Mouse (Mus musculus) urinary bladder, postnatal 36 days (tissue): ENCODE measurements around the gene Cep95.
A peak's percentile ranks its signal among the peaks of the same experiment; 100 is the strongest.
"Not testable (repeated sequence)": the region's sequence is repeated elsewhere in the genome, so short reads cannot be mapped to it uniquely, and the experiment has no call there.

Experiments used
- DNase-seq, 2 experiments: peaks; one replicate each; pipeline ENCODE4 v3.0.0; 2022; ENCODE audit warnings: low spot score in 2 of 2, mixed read lengths in 1 of 2

Cep95 gene

DNA sequence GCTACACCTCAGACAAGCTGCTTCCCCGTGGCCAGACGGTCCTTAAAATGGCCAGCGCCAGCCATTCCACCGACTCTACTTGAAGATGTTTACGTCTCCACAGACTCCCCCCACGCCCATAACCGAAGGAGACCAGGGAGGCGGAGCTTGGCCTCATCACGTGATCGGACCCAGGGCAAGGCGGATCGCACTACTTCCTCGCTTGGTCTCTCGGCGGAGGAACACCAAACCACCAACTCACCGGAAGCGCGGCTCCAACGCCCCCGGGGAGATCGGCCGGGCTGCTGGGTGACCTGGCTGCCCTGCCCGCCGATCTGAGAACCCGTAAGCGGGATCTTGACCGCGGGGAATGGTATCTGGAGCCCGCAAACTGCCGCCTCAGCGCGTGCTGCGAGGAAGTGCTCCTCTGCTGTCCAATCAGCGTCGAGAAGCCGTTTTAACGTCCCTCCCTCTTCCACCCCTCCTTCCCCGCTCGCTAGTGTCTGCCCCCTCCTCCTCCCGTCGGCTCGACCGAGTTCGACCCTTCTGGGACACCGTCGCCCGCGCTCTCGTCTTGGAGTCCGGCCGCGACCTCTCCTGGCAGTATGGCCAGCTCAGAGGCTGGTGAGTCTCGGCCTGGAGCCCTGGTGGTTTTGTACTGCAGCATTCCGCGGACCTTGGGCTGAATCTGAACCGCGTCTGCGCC is at the start of gene Cep95, which contains the start of gene Ddx5:
Cep95 (plus strand) TSS at position 478 of the 685 bp plus-strand sequence.
Ddx5 (minus strand) TSS at position 411 of the 685 bp plus-strand sequence.
- DNase-seq: peak; percentile 96 to 97

DNA sequence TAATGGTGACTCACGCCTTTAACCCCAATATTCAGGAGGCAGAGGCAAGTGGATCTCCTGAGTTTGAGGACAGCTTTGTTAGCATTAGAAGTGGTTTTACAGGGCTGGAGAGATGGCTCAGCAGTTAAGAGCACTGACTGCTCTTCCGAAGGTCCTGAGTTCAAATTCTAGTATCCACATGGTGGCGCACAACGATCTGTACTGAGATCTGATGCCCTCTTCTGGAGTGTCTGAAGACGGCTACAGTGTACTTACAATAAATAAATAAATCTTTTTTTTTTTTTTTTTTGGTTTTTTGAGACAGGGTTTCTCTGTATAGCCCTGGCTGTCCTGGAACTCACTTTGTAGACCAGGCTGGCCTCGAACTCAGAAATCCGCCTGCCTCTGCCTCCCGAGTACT is 48.3 kb upstream of the Cep95 start:
- not testable (repeated sequence) for DNase-seq

DNA sequence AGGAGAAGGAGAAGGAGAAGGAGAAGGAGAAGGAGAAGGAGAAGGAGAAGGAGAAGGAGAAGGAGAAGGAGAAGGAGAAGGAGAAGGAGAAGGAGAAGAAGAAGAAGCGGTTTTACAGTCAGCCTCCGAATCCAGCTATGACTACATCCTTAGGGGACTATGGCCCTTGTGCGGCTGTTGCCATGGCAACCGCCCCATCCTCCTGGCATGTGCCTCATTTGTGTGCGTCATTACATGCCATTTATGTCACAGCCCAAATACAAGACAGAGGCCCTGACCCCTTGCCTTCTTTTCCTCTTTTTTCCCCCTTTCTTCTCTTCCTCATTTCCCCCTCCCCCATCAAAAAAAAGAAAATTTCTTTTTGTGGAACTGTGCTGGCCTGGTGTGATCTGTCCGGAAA is 47.8 kb upstream of the Cep95 start:
- no peak for DNase-seq

DNA sequence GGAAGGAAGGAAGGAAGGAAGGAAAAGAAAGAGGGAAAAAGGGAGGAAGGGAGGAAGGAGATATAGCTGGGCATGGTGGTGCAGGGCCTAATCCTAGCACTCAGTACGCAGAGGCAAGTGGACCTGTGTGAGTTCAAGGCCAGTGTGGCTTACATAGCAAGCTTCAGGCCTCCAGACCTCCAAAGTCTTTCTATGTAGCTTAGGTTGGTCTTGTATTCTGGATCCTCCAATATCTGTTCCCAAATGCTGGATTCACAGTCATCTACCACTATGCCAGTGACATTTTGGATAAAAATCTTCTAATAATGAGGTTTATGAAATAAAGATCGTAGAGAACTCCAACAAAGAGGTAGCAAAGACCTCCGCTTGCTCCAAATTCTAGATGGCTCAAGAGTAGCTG is 47.2 kb upstream of the Cep95 start:
- no peak for DNase-seq

DNA sequence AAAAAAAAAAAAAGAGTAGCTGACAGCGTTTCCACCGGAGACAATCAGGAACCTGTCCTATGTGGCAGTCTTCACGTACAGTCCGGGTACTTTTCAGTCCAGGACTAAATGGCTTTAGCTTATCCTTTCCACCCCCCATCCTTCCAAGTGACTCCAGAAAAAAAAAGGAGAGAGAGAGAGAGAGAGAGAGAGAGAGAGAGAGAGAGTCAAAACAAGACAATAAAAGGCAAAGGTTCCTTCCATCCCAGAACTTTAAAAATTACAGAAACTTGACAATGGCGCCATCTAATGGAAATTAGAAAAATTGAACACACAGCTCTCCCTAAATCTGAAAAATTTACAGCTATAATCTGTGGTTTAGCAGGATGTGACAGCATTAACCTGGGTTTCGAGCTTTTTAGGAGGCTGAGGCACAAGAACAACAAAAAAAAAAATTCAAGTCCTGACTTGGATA is 46.6 kb upstream of the Cep95 start:
- DNase-seq: no peak

DNA sequence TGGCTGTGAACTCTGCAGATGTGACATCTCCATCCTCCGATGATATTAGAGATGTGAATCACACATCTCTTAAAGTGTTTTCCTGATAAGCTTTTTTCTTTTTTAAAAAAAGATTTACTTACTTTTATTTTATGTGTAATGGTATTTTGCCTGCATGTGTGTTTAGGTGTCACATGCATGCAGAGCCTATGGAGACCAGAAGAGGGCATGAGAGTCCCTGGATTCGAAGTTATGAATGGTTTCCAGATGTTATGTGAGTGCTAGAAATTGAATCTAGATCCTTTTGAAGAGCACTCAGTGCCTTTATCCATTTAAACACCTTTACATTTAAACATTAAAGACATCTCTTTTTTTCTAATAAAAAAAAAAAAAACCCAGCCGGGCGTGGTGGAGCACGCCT is 44.1 kb upstream of the Cep95 start:
- no peak for DNase-seq

DNA sequence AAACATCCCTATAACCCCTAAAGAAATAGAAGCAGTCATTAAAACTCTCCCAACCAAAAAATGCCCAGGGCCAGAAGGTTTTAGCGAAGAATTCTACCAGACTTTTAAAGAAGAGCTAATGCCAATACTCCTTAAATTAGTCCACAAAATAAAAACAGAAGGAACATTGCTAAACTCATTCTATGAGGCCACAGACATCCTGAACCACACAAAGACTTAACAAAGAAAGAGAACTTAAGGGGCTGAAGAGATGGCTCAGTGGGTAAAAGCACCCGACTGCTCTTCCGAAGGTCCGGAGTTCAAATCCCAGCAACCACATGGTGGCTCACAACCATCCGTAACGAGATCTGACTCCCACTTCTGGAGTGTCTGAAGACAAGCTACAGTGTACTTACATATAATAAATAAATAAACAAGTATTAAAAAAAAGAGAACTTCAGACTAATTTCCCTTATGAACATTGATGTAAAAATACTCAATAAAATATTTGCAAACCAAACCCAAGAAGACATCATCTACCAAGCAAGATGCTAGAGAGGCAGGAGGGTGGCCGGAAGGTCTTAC is 39.4 kb upstream of the Cep95 start:
- DNase-seq: not testable (repeated sequence)

DNA sequence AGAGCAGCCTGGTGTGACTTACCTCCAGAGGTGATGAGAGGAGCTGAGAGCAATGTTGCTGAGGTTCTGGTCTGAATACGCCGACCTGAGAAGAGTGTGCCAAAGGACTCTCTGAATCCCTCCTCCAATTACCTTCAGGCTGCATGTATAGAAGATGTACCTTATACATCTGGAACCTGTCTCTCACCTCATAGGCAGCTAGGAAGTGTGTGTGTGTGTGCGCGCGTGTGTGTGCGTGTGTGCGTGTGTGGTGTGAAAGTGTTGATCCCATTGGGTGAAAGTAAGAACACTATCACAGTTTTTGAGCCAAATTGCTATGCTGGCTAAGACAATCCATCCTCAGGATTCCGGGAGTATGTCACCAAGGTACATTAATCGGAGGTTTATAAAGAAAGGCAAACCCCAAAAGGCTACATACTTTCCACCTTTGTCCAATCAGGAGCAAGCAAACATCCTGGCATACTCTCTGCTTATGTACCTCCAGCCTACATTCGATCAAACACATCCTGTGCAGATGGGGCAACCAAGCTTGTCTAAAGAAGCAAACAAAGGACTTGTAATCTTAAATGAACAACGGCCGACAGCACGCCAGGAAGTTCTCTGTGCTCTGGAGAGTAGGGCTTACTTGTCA is 38.8 kb upstream of the Cep95 start, which contains the start of gene Pecam1:
Pecam1 (minus strand) TSS at position 508 of the 631 bp plus-strand sequence.
- DNase-seq: no peak

DNA sequence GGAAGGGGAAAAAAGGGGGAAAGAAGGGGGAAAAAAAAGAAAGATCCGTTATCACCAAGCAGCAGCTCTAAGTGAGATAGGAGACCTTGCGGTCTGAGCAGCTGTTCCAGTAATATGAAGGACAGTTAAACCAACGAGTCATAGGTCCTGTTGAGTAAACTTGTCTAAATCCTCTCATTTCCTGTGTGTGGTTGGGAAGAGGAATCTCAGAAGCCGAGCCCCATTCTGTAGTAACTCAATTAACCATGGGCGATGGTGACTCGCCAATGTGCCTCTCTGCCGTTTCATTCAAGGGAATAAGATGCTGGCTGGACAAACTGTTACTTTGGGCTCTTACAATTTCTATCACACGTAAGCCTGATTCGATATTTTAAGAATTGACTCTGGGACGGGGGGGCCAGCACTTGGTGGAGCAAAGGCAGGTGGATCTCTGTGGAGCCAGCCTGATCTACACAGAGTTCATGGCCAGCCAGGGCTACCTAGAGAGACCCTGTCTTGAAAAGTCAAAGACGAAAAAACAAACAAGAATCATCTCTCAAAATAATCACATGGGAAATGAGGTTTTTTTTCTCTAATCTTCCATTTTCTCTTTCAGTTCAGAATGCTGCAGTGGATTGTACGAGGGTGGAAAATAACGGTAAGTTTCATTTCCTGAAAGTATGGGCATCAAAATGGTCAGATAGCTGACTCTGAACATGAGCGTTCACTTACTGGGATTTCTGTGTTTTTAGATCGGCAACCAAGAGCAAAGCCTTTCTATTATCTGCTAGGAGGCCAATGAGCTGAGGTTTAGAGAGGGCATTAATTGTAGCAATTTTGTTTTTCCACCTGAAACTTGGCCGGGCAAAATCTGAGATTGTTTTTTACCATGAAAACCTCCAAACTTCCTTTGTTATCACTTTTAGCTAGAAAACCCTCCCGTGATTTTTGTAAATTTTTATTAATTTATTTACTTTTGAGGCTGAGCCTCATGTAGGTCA is 37.7 kb upstream of the Cep95 start, which contains the start of gene Milr1:
Milr1 (plus strand) TSS at position 188 of the 980 bp plus-strand sequence.
- no peak for DNase-seq

DNA sequence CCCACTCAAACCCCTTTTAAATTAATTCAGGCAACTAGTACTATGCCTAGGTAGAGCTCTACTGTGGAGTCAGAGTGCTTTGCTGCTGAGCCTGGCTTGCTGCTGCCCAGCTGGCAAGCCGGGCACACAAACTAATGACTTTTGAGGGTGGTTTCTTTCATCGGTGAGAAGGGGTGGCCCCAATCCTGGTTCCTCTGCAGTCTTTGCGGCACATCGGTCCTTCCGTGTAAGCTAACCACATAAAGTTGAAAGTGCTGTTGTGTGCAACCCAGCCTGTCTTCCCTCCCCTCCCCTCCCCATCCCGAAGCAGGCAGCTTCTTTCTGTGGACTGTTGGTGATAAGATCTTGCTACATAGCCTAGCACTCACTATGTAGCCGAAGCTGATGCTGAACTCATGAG is 36.9 kb upstream of the Cep95 start:
- no peak for DNase-seq

DNA sequence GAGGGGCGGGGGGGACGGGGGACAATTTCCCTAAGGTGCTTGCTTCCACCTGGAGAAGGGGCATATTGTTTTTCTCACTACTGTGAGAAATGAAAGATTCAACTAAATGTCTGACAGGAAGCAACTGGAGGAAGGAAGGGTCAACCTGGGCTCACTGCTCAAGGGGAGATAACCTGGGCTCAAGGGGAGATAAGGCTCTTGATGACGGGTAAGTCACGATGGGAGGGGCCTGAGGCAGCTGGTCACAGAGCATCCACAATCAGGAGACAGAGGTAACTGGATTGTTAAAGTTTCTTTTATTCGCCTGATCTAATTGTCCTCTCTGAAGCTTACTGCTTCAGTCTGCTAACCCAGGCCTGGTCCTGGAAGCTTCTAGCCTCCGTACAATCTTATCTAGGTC is 35.7 kb upstream of the Cep95 start:
- no peak for DNase-seq

DNA sequence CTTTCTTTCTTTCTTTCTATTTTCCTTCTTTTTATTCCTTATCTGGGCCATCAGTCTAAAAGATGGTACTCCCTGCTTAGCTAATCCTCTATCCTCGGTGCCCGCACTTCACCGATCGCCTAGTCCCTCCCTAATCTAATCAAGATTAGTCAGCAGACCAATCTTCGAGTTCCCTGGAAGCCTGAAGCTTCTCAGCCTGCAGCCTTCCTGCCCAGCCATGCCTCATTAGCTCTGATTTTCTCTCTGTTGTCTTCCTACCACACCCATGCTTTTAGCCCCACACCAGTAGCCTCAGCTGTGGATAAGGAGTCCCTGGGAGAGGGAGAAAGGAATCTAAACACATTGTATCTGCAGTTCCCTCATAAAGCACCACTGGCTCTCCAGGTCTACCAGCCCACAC is 33.5 kb upstream of the Cep95 start:
- no peak for DNase-seq

DNA sequence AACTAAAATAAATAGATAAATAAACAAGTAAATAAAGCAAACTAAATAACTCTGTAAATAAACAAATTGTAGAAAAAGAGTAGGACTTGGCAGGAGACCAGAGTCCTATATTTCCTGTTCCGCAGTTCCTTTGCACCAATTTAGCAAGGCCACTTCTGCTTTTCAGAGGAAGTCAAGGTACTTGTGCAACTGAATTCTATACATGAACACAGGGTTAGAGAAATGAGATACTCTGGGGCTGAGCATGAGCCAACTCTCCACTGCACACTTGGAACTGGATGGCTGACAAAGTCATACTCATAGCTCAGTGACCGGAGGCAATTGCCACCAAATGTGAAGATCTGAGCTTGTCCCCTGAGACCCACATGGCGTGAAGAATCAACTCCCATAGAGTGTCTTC is 30.0 kb upstream of the Cep95 start:
- no peak for DNase-seq

DNA sequence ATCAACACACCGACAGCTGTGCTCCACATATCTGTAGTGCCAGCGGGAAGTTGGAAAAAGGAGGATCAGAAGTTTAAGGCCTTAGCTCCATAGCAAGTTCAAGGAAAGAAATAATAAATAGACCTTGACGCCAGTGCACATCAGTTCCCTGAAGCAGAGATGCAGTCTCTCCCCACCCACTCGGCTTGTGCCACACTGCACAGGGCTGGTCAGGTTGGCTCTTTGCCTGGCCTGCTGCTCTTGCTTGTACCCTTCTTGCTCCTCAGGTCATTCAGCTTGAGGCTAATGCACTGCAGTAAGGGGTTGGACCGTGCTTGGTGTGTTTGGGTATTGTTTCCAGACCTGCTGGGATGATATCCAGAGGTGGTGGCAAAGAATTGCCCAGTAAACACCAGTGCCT is 28.5 kb upstream of the Cep95 start:
- no peak for DNase-seq

DNA sequence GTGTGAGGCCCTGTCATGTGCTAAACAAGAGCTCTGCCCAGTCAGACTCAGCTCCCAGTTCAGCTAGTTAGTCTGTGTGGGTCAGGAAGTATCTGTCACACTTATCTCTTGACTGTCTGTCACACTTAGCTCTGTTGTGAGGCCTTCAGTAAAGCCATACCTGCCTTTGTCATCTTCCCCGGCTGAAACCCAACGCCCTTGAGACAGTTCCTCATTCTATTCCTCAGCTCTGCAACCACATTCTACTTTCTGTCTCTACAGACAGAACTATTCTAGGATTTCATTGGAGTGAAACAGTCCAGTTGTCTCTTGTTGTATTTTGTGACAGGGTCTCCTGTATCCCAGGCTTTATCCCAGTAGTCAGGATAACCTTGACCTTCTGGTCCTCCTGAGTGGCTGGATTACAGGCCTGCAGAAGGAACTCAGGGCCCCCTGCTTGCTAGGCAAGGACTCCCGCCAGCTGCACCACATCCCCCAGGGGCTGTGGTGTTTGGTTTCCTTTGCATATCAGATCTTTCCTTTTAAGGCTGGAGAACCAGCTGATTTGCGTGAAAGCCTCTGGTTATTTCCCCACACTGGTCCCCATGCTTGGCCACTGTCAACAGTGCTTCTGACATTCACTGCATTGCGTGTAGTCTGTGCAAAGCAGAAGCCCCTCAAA is 26.8 kb upstream of the Cep95 start:
- no peak for DNase-seq

DNA sequence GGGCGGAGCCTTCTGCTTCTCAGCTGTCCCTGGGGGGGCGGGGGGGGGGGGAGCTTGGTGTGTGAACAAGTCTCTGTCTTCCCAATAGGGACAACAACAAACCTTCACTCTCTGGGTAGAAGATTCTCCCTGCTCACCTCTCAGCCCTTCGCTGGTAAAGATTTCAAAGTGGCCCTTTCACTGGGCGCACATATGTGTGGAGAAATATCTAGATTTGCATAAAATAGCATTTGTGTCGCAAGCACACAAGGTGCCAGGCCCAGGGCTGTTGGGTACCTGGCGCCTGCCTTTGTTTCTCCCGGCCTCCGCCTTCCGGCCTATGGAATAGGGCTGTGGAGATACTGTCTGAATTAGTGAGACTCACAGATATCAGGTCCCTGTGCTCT is 26.3 kb upstream of the Cep95 start:
- DNase-seq: no peak

DNA sequence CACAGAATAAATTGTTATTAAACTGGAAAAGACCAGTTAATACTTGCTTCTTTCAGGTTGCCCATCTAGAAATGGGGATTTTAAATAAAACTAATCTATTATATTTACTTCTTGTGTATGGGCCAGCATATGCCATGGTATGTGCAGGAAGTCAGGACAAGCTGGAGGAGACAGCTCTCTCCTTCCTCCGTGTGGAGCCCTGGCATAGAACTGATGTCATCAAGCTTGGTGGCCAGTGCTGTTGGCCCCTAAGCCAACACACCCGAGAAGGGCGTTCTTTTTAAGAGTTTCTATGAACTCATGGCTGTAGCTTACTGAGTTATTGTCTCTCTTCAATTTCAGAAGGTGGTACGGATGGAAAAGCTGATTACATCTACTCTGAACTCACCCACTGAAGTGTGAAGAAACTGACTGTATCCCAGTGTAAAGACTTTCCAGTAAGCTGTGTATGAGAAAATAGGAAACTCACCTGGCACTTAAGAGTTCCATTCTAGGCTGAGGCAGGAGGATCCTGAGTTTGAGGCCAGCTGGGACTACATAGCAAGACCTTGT is 22.4 kb upstream of the Cep95 start:
- DNase-seq: no peak

DNA sequence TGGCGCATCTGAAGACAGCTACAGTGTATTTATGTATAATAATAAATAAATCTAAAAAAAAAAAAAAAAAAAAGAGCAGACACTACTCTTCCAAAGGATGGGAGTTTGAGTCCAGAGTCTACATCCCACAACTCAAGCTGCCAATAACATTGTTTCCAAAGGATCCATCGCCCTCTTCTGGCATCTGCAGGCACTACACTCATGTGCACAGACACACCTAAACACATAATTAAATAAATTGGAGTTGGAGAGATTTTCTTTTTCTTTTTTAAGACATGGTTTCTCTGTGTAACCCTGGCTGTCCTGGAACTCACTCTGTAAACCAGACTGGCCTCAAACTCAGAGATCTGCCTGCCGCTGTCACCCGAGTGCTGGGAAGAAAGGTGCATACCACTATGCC is 21.5 kb upstream of the Cep95 start:
- DNase-seq: no peak

DNA sequence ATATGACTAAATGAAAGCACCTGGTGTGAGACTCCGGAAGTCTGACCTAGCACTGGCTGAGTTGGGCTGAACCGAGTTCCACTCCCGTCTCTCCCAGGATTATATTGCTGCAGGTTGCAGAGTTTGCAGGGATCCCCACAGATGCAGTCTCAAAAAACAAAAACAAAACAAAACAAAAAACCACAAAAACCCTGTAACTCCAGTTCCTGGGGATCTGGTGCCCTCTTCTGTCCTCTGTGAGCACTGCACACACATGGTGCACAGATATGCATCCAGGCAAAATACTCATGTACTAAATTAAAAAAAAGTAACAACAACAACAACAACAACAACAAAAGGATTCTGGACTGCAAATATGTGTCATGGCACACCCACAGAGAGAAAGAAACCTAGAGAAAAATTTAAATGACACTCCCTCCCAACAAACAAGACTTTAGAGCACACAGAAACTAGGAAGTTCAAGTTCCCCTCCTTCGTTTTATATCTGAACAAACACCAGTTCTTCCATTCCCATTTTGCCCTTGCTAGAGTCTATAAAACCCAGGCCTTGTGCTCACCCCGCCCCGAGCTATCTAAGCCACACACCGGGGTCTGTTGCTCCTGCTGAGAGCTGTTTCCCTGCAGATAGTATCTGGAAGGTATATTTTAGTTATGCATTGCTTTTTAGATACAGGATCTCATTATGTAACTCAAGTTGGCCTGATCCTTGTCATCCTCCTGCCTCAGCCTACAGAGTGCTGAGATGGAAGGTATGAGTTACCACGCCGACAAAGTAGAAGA is 18.7 kb upstream of the Cep95 start:
- no peak for DNase-seq

DNA sequence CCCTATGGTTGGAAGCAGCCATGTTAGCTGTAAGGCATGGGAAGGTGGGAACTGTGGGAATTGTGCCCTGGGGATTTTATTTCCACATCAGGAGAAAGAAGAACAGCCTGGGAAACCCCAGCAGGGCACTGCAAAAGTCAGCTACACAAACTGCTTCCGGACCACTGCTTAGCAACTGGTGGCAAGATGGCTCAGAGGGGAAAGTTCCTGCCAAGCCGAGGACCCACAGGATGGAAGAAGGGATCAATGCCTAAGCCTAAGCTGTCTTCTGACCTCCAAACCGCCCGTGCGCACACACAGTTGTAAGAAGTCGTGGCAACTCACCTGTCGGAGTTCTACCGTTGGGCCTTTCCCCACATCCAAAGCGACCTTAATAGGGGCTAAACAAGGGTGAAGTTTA is 16.0 kb upstream of the Cep95 start:
- DNase-seq: no peak
